Mouse (Mus musculus) heart, embryonic 13.5 days (tissue): ENCODE data around the gene Sdc4. TPM values are rescaled to one million over a fixed set of nuclear protein-coding genes. Genes with fewer than 3 reads are reported as not detected.
A peak's percentile ranks its signal among the peaks of the same experiment; 100 is the strongest.

Experiments
- ATAC-seq: fragments of 200-750 bp; cut with Nextera tagmentation; 2 replicates; pipeline ENCODE4 v1.8.0; 2017; ENCODE audit warnings: moderate TSS enrichment; ENCODE audit not compliant: insufficient number of reproducible peaks, low FRiP score, low TSS enrichment; ENCODE audit errors: extremely low read depth
- H3K27ac ChIP-seq: fragments of 300-500 bp; sonication (generic); replicated peaks from 2 replicates; pipeline ENCODE4 v1.5.1; 2015; ENCODE audit warnings: moderate library complexity, mild to moderate bottlenecking, inconsistent platforms
- H3K27me3 ChIP-seq: fragments of 300-500 bp; sonication (generic); replicated peaks from 2 replicates; pipeline ENCODE4 v1.6.1; 2015; ENCODE audit warnings: mild to moderate bottlenecking, inconsistent platforms
- H3K36me3 ChIP-seq: fragments of 300-500 bp; sonication (generic); 2 replicates; pipeline ENCODE4 v1.6.1; 2015; ENCODE audit warnings: mild to moderate bottlenecking, inconsistent platforms
- H3K4me1 ChIP-seq: fragments of 300-500 bp; sonication (generic); 2 replicates; pipeline ENCODE4 v1.6.1; 2015; ENCODE audit warnings: inconsistent platforms
- H3K4me2 ChIP-seq: fragments of 300-500 bp; sonication (generic); 2 replicates; pipeline ENCODE4 v1.6.1; 2015; ENCODE audit warnings: inconsistent platforms, mild to moderate bottlenecking, moderate library complexity
- H3K4me3 ChIP-seq: fragments of 300-500 bp; sonication (generic); 2 replicates; pipeline ENCODE4 v1.5.1; 2015; ENCODE audit warnings: moderate library complexity, mild to moderate bottlenecking, inconsistent platforms
- H3K9ac ChIP-seq: fragments of 300-500 bp; sonication (generic); 2 replicates; pipeline ENCODE4 v1.6.1; 2015; ENCODE audit warnings: inconsistent platforms, mild to moderate bottlenecking, moderate library complexity
- H3K9me3 ChIP-seq: fragments of 300-500 bp; sonication (generic); 2 replicates; pipeline ENCODE4 v1.6.1; 2016; ENCODE audit warnings: inconsistent platforms
- WGBS: fragments of 180-500 bp; shearing (Covaris S2); methylation state at CpG from one replicate; pipeline ENCODE4 v1.1.7; 2015; ENCODE audit warnings: mixed read lengths; 5-methylcytosine and 5-hydroxymethylcytosine counted together
- polyA plus RNA-seq: library from polyadenylated mRNA; unstranded; fragments of >200 nt; fragmentation: Nextera tagmentation; extraction: Ambion mirVana; gene quantifications from 2 replicates; pipeline ENCODE4 v1.2.1, GENCODE M21; 2015

The Sdc4 gene
- polyA plus RNA-seq, 1 experiment from 2014 or later = 36.6 TPM

GRCm38 (mm10) chr2:164458535-164458934 lies 14.8 kb upstream of the Sdc4 start:
- H3K27ac ChIP-seq = no peak overlapping the region
- 83% methylated on average over 8 of the region's 8 CpGs for WGBS

GRCm38 (mm10) chr2:164457942-164458341 lies 14.3 kb upstream of the Sdc4 start:
- 56% methylated on average over 7 of the region's 7 CpGs for WGBS
- no peak overlapping the region for H3K9ac ChIP-seq
- H3K4me2 ChIP-seq = no peak overlapping the region
- ATAC-seq = no peak
- H3K36me3 ChIP-seq = peaks cover 2% of the 10 kb centered on the region
- H3K4me3 ChIP-seq = no peak overlapping the region
- H3K9me3 ChIP-seq = no peaks in the 10 kb centered on the region
- H3K4me1 ChIP-seq = peaks cover 54% of the 10 kb centered on the region
- no peaks in the 10 kb centered on the region for H3K27me3 ChIP-seq
- no peak overlapping the region for H3K27ac ChIP-seq

More at GRCm38 (mm10) chr2:164458535-164458934, 14.8 kb upstream of the Sdc4 start:
- Histone ChIP-seq H3K4me2 (no peak overlapping the region), H3K4me3 (no peak overlapping the region), H3K9ac (no peak overlapping the region), H3K27me3 (no peaks in the 10 kb centered on the region), H3K9me3 (no peaks in the 10 kb centered on the region), H3K36me3 (peaks cover 8% of the 10 kb centered on the region), H3K4me1 (peaks cover 48% of the 10 kb centered on the region)
- ATAC-seq = no peak

GRCm38 (mm10) chr2:164456864-164457300 lies 13.2 kb upstream of the Sdc4 start, which contains the start of gene Sys1:
Gene Sys1, plus strand, starts transcription at chr2:164456964.
- ATAC-seq = no peak
- peaks cover 58% of the 10 kb centered on the region for H3K4me1 ChIP-seq
- H3K27me3 ChIP-seq = no peaks in the 10 kb centered on the region
- H3K9ac ChIP-seq = peak within 1 kb of the TSS; percentile 67
- no peaks in the 10 kb centered on the region for H3K9me3 ChIP-seq
- peak within 1 kb of the TSS; percentile 25 for H3K4me3 ChIP-seq
- H3K4me2 ChIP-seq = peak within 1 kb of the TSS; percentile 55
- H3K36me3 ChIP-seq = no peaks in the 10 kb centered on the region
- WGBS = 4% methylated on average over 7 of the region's 7 CpGs
- peak within 1 kb of the TSS; percentile 24; the same call in 1 of the 2 replicates for H3K27ac ChIP-seq

GRCm38 (mm10) chr2:164456413-164456812 lies 12.7 kb upstream of the Sdc4 start:
- Histone ChIP-seq H3K9me3 (no peaks in the 10 kb centered on the region), H3K27me3 (no peaks in the 10 kb centered on the region), H3K9ac (peak overlapping the region; percentile 67), H3K4me1 (peaks cover 58% of the 10 kb centered on the region), H3K4me2 (peak overlapping the region; percentile 55; the same call in 1 of the 2 replicates), H3K4me3 (no peak overlapping the region; the same call in 1 of the 2 replicates), H3K36me3 (no peaks in the 10 kb centered on the region), H3K27ac (peak overlapping the region; percentile 24; the same call in 1 of the 2 replicates)
- ATAC-seq = no peak
- 88% methylated on average over 1 of the region's 1 CpGs for whole genome bisulfite sequencing

- WGBS = 58% methylated on average over 6 of the region's 6 CpGs
- Histone ChIP-seq H3K4me1 (peaks cover 62% of the 10 kb centered on the region), H3K4me2 (no peak overlapping the region), H3K9me3 (no peaks in the 10 kb centered on the region), H3K27me3 (no peaks in the 10 kb centered on the region), H3K27ac (no peak overlapping the region), H3K36me3 (no peaks in the 10 kb centered on the region), H3K4me3 (no peak overlapping the region), H3K9ac (no peak overlapping the region)
- ATAC-seq = no peak
These were observed 11.9 kb upstream of the Sdc4 start for GRCm38 (mm10) chr2:164455421-164456190.

- no peak overlapping the region for H3K9ac ChIP-seq
- H3K4me2 ChIP-seq = no peak overlapping the region; the same call in 1 of the 2 replicates
- peaks cover 64% of the 10 kb centered on the region for H3K4me1 ChIP-seq
- H3K9me3 ChIP-seq = no peaks in the 10 kb centered on the region
- 0 out of 2 replicates have a peak overlapping the region, but pooled peaks have one; percentile 37 for H3K27ac ChIP-seq
- H3K27me3 ChIP-seq = no peaks in the 10 kb centered on the region
- no peaks in the 10 kb centered on the region for H3K36me3 ChIP-seq
- 44% methylated on average over 10 of the region's 10 CpGs for WGBS
- no peak for ATAC-seq
- no peak overlapping the region for H3K4me3 ChIP-seq
These were observed 11.2 kb upstream of the Sdc4 start for GRCm38 (mm10) chr2:164454846-164455245.

- no peak overlapping the region for H3K27ac ChIP-seq
- ATAC-seq = no peak
- H3K4me1 ChIP-seq = peaks cover 73% of the 10 kb centered on the region
- H3K4me2 ChIP-seq = no peak overlapping the region
- no peaks in the 10 kb centered on the region for H3K9me3 ChIP-seq
- H3K36me3 ChIP-seq = no peaks in the 10 kb centered on the region
- H3K27me3 ChIP-seq = no peaks in the 10 kb centered on the region
- no peak overlapping the region for H3K9ac ChIP-seq
- H3K4me3 ChIP-seq = no peak overlapping the region
- WGBS = 62% methylated on average over 7 of the region's 7 CpGs
These were observed 10.3 kb upstream of the Sdc4 start for GRCm38 (mm10) chr2:164453887-164454500.

- ATAC-seq = no peak
These were observed 9.5 kb upstream of the Sdc4 start for GRCm38 (mm10) chr2:164453047-164453757.

GRCm38 (mm10) chr2:164452000-164452676 lies 8.5 kb upstream of the Sdc4 start:
- Histone ChIP-seq H3K9ac (0 out of 2 replicates have a peak overlapping the region, but pooled peaks have one; percentile 42), H3K4me2 (peak overlapping the region; percentile 51), H3K4me1 (peaks cover 77% of the 10 kb centered on the region), H3K27ac (peak overlapping the region; percentile 74), H3K9me3 (no peaks in the 10 kb centered on the region), H3K4me3 (no peak overlapping the region), H3K36me3 (no peaks in the 10 kb centered on the region), H3K27me3 (no peaks in the 10 kb centered on the region)
- peak; percentile 67 for ATAC-seq
- WGBS = 33% methylated on average over 11 of the region's 13 CpGs

More at GRCm38 (mm10) chr2:164453047-164453757, 9.5 kb upstream of the Sdc4 start:
- Histone ChIP-seq H3K4me2 (peak overlapping the region; percentile 51), H3K9ac (no peak overlapping the region), H3K4me1 (peaks cover 77% of the 10 kb centered on the region), H3K9me3 (no peaks in the 10 kb centered on the region), H3K4me3 (0 out of 2 replicates have a peak overlapping the region, but pooled peaks have one; percentile 1), H3K36me3 (no peaks in the 10 kb centered on the region), H3K27me3 (no peaks in the 10 kb centered on the region), H3K27ac (peak overlapping the region; percentile 74)
- WGBS = 26% methylated on average over 14 of the region's 14 CpGs

- Histone ChIP-seq H3K9ac (0 out of 2 replicates have a peak overlapping the region, but pooled peaks have one; percentile 10), H3K4me3 (no peak overlapping the region), H3K27me3 (no peaks in the 10 kb centered on the region), H3K4me1 (peaks cover 51% of the 10 kb centered on the region), H3K9me3 (no peaks in the 10 kb centered on the region), H3K36me3 (no peaks in the 10 kb centered on the region), H3K27ac (peak overlapping the region; percentile 36; the same call in 1 of the 2 replicates), H3K4me2 (peak overlapping the region; percentile 30; the same call in 1 of the 2 replicates)
- ATAC-seq = no peak
- WGBS = 45% methylated on average over 14 of the region's 14 CpGs
These were observed 5.8 kb upstream of the Sdc4 start for GRCm38 (mm10) chr2:164449341-164450042.
